Mouse (Mus musculus) cerebellum, adult 8-10 months (tissue): ENCODE results near the gene Acvr1b.

ENCODE experiments used
- DNase-seq: peaks from one replicate; pipeline ENCODE4 v3.0.0; 2022

Gene Acvr1b

GRCm38 (mm10) chr15:101147115-101147909 lies 26.6 kb upstream of the Acvr1b start:
- no peak for DNase-seq

GRCm38 (mm10) chr15:101147910-101148273 lies 26.0 kb upstream of the Acvr1b start:
- no peak for DNase-seq

- no peak for DNase-seq
Measured at GRCm38 (mm10) chr15:101148604-101149003, 25.3 kb upstream of the Acvr1b start.

- no peak for DNase-seq
Measured at GRCm38 (mm10) chr15:101151409-101152261, 22.2 kb upstream of the Acvr1b start.

- no peak for DNase-seq
Measured at GRCm38 (mm10) chr15:101154700-101155616, 18.9 kb upstream of the Acvr1b start.

- no peak for DNase-seq
Measured at GRCm38 (mm10) chr15:101160128-101160527, 13.7 kb upstream of the Acvr1b start.

GRCm38 (mm10) chr15:101160591-101160990 lies 13.3 kb upstream of the Acvr1b start:
- DNase-seq, result no peak

- DNase-seq, result no peak
Measured at GRCm38 (mm10) chr15:101161534-101161933, 12.3 kb upstream of the Acvr1b start.

GRCm38 (mm10) chr15:101163056-101163458 lies 10.8 kb upstream of the Acvr1b start:
- no peak for DNase-seq

- no peak for DNase-seq
Measured at GRCm38 (mm10) chr15:101163854-101164253, 10.0 kb upstream of the Acvr1b start.

GRCm38 (mm10) chr15:101164291-101164690 lies 9.6 kb upstream of the Acvr1b start:
- DNase-seq, result peak; percentile 12

GRCm38 (mm10) chr15:101165658-101166437 lies 8.0 kb upstream of the Acvr1b start:
- DNase-seq, result peak; percentile 28

GRCm38 (mm10) chr15:101167553-101167952 lies 6.3 kb upstream of the Acvr1b start:
- peak; percentile 1 for DNase-seq

- DNase-seq, result peak; percentile 4
Measured at GRCm38 (mm10) chr15:101169910-101170309, 4.0 kb upstream of the Acvr1b start.

- DNase-seq, result peak; percentile 3
Measured at GRCm38 (mm10) chr15:101170413-101170980, 3.4 kb upstream of the Acvr1b start.

GRCm38 (mm10) chr15:101171272-101171671 lies 2.6 kb upstream of the Acvr1b start:
- no peak for DNase-seq

- DNase-seq, result peak; percentile 30
Measured at GRCm38 (mm10) chr15:101172016-101172415, 1.9 kb upstream of the Acvr1b start.

- peak; percentile 58 for DNase-seq
Measured at GRCm38 (mm10) chr15:101174294-101175130, 645 bp downstream of the Acvr1b start.

- no peak for DNase-seq
Measured at GRCm38 (mm10) chr15:101175131-101175460, 1.2 kb downstream of the Acvr1b start.

- DNase-seq, result no peak
Measured at GRCm38 (mm10) chr15:101175613-101176283, 1.9 kb downstream of the Acvr1b start.
